Mouse (Mus musculus) testis, adult 2 months (tissue): ENCODE measurements around the gene Dct.

Source experiments
- CTCF ChIP-seq: fragments of 200-500 bp; IDR thresholded peaks from 2 replicates; pipeline ENCODE4 v1.5.1; 2012; ENCODE audit warnings: low read depth, mild to moderate bottlenecking, inconsistent platforms, low read length, moderate library complexity; ENCODE audit not compliant: control insufficient read depth, insufficient read depth, insufficient replicate concordance
- POLR2A ChIP-seq: fragments of 200-500 bp; IDR thresholded peaks from 2 replicates; pipeline ENCODE4 v1.6.1; 2012; ENCODE audit warnings: low read depth, mild to moderate bottlenecking, inconsistent platforms, low read length, moderate library complexity; ENCODE audit not compliant: control insufficient read depth

- TF ChIP-seq CTCF: no peak
- TF ChIP-seq POLR2A: no peak
Observed at GRCm38 (mm10) chr14:118086271-118087035, 34.4 kb upstream of the Dct start.
